Mouse (Mus musculus): Measurements from ENCODE around the gene Slc39a1.
"Not testable (repeated sequence)": the region's sequence is repeated elsewhere in the genome, so short reads cannot be mapped to it uniquely, and the experiment has no call there.

Gene Slc39a1

DNA sequence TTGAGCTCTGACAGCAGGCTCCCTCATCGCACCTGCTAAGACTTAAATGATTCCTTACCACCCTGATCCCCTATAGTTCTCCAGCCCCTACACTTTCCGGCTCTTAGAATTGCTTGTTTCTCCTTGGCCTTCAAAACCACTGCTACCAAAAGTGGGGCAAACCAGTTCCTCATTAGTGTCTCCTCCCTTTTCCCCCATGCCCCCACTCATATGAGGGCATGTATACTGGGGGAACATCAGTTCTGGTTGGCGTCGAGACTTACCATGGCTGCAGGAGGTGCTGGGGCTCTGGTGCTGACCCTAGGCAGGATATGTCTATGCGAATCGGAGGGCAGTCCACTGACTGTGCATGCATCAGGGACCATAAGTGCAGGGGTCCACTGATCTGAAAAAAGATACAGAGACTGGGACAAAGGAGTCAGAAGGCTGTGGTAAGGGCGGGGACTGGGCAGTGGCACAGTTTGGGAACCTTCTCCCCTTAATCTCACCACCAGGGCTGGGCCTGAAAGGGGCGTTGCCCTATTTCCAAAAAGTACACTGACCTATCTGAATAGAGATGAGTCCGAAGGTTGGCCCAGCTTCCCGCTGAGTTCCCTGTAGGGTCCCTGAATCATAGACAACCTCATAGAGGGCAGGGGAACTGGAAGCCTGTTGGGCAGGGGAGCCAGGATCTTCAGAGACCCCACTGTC is 6.2 kb upstream of the Slc39a1 start:
- no peak for DNase-seq (ENCODE audit: low spot score in 2 of 2)

DNA sequence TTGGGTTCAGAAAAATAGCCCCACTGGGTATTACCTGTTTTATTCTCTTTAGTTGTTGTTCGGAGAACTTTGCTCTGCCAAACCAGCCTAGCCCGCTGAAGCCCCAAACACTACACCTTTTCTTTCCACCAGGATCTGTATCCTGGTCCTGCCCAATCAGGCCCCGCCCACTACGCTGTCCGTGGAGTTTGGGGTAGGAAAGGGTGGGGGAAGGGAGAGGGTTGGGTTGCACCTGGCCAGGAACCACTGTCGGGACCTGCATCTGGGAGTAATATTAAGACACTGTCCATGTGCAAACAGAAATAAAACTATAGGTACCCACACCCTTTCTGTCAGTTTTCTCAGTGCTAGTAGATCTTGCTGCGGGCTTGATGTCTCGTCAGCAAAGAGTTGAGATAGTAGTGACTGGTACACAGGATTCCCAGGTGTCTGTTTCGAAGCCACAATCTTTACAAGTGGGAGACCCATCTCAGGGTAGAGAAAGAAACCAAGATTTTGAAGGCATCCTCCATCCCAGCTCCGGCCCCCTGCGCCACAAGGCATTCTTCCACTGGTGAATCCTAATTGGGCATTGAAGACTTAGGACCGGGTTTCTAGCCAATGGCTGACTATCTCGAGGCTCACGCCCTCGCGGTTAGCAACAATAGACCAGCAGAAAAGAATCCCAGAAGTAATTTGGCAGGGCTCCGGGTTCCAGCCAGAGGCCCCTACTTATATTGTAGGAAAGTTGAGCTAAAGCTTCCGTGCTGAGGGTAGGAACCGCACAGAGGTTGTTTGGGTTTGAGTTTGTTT is 4.8 kb upstream of the Slc39a1 start, which contains the start of gene Creb3l4:
Creb3l4 (minus strand) TSS at position 529 of the 792 bp plus-strand sequence.
- DNase-seq (ENCODE audit: low spot score in 2 of 2): peak in 1 of 2 experiments; percentile 56

DNA sequence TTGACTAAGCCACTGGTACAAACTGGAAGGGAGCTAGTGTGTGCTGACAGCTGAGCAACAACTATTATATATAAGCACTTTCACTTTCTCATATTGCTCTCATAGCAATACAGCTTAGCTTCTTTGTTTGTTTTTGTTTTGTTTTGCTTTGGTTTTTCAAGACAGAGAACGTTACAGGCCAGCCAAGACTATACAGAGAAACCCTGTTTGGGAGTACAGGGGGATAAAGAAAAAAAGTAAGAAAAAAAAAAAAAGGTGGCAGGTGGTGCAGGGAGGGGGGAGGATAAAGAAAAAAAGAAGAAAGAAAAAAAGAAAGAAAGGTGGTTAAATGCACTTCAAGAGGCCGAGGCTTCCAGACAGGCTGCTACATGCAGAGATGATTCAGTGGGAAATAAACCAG is 2.6 kb upstream of the Slc39a1 start:
- no peak for DNase-seq (ENCODE audit: low spot score in 2 of 2)

DNA sequence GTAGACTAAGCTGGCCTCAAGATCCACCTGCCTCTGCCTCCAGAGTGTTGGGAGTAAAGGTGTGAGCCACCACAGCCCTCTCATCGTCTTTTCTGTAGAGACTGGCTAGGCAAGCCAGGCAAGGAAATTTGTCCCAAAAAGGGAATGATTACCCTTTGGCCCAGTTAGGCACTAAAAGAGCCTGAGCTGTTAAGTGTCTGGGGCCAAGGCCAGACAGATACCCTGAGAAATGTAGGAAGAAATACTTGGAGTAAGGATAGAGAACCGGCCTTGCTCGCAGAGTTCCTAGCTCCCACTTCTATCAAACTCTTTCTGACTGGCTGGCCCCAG is 377 bp upstream of the Slc39a1 start:
- no peak for DNase-seq (ENCODE audit: low spot score in 2 of 2)

DNA sequence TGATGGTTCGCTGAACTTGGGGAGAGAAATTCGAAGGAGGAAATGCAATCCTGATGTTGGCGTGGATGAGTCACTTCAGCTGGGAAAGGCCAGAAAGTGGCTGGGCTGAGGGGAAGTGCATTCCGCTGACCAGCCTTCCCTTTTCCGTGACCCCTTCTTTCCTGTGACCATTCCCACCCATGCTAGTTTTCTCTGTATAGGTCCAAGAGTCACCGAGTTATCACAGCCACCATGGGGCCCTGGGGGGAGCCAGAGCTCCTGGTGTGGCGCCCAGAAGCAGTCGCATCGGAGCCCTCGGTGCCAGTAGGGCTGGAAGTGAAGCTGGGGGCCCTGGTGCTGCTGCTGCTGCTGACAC is 751 bp downstream of the Slc39a1 start:
- DNase-seq (ENCODE audit: low spot score in 2 of 2): peak in 1 of 2 experiments; percentile 28

DNA sequence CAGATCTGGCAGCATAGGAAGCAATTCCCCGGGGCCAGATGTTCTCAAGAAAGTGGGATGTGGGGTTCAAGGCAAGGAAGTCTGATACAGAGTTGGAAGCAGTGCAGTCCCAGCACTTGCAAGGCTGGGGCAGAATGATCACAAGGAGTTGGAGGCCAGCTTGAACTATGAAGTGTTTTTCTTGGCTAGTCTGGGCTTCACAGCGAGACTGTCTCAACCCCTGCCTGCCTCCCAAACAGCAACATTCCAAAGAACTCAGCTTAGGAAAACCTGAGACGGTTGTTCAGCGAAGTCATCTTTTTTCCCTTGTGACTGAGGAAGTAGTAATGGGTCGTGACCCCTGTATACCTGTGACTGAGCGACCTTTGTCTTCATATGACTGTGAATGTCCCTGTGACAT is 2.8 kb downstream of the Slc39a1 start:
- no peak for DNase-seq (ENCODE audit: low spot score in 2 of 2)

DNA sequence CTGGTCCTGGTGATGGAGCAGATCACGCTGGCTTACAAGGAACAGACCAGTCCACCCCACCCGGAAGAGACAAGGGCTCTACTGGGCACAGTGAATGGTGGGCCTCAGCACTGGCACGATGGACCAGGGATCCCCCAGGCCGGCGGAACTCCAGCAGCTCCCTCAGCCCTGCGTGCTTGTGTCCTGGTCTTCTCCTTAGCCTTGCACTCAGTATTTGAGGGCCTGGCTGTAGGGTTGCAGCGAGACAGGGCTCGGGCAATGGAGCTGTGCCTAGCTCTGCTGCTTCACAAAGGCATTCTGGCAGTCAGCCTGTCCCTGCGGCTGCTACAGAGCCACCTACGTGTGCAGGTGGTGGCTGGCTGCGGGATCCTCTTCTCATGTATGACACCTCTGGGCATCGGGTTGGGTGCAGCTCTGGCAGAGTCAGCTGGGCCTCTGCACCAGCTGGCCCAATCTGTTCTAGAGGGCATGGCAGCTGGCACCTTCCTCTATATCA is 3.8 kb downstream of the Slc39a1 start:
- not testable (repeated sequence) for DNase-seq (ENCODE audit: low spot score in 2 of 2)

DNA sequence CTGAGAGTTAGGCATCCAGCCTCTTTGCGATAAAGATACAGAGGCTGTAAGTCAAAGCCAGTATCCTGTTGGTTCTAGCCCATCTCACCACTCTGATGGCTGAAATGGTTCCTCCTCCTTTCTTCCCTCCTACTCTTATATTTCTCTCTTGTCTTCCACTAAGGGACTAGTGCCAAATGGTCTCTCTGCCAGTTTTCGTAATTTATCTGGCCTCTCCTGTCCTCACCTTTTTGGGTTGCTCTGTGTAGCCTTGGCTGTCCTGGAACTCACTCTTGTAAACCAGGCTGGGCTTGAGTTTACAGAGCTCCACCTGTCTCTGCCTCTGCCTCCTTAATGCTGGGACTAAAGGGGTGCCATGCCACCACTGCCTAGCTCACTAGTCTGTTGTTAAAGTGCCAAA is 4.7 kb downstream of the Slc39a1 start:
- not testable (repeated sequence) for DNase-seq (ENCODE audit: low spot score in 2 of 2)

DNA sequence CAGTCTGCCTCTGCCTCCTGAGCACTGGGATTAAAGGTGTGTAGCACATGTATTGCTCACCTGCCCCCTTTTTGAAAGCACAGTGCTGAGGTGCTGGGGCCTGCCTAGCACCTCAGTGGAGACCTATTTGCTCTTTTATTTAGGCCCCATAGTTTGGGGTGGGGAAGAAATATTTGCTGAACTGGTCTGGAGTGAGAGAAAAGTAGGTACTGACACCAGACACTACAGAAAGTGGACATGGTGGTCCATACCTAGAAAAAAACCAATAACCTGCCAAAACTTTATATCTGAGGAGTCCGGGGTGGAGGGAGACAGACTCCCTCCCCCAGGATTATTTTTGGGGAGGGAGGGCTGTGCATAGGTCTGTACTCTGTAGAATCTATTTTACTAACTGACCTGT is 5.2 kb downstream of the Slc39a1 start:
- not testable (repeated sequence) for DNase-seq (ENCODE audit: low spot score in 2 of 2)

DNA sequence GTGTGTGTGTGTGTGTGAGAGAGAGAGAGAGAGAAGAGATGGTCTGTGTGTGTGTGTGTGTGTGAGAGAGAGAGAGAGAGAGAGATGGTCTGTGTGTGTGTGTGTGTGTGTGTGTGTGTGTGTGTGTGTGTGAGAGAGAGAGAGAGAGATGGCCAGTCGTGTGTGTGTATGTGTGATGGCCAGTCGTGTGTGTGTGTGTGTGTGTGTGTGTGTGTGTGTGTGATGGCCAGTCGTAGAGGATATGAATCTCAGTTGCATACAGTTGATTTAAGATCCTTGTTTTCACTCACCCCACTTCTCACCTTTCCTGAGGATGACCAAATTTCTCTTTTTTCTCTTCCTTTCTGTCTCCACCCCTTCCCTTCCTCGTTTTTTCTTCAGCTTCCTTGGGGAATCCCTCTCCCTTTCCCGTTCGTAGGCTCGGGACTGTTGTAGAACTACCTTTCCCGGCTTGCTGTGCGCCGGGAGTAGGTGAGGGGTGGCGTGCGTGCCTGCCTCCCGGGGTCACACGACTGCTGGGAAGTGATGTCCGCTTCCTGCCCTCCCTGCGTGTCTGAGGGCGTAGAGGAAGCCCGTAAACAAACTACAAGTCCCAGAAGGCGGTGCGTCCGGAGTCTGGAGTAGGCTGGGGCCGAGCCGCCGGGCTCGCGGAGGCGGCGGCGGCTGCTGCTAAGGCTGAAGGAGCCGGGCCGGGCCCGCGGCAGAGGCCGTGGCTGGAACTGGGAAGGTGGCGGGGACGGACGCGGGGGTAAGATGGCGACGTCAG is 5.9 kb downstream of the Slc39a1 start, which contains the start of gene Crtc2:
Crtc2 (plus strand) TSS at position 511 of the 766 bp plus-strand sequence.
- peak; percentile 93 to 94 for DNase-seq (ENCODE audit: low spot score in 2 of 2)

DNA sequence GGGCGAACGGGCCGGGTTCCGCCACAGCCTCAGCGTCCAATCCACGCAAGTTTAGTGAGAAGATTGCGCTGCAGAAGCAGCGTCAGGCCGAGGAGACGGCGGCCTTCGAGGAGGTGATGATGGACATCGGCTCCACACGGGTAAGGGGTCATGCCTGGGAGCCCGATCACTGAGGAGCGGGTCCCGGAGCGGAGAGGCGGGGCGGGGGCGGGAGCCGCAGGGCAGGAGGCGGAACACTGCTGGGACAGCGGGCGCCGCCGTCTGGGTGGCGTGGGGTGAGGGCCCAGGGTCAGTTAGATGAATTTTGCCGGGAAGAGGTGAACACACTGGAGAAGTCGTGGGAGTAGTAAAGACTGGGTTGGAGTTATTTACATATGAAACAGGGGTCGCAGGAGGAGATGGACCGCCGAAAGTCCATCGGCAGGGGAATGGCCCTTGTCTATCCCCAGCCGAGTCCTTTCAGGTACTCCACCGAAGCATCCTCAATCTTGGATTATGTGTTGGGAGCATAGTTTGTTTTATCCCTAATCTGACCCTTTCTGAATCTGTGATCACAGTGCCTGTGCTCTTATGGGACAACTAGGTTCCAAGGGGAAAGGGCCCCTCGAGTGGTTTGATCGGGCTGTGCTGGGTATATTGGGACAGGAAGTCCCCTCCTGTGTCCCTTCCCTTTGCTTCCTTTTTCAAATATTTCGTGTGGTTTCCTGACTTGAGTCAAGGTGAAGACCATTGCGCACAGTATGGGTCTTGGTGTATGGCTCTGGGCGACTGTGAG is 6.6 kb downstream of the Slc39a1 start:
- DNase-seq (ENCODE audit: low spot score in 2 of 2): no peak

DNA sequence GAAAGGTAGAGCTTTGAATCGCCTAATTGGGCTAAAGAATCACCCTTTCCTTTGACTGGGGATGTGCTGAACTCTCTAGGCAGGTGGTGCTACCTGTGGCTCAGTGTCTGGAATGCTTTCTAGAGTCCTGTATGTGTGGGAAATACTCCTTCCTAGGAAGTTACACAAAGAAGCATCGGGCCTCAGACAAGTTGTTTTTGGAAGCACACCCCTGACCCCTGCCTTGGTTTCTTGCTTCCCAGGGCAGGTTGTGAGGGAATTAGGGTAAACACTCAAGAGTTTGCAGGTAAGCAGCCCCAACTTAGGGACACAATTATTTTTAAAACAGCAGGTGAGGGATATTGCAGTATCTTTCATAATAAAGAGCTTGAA is 7.2 kb downstream of the Slc39a1 start:
- no peak for DNase-seq (ENCODE audit: low spot score in 2 of 2)

DNA sequence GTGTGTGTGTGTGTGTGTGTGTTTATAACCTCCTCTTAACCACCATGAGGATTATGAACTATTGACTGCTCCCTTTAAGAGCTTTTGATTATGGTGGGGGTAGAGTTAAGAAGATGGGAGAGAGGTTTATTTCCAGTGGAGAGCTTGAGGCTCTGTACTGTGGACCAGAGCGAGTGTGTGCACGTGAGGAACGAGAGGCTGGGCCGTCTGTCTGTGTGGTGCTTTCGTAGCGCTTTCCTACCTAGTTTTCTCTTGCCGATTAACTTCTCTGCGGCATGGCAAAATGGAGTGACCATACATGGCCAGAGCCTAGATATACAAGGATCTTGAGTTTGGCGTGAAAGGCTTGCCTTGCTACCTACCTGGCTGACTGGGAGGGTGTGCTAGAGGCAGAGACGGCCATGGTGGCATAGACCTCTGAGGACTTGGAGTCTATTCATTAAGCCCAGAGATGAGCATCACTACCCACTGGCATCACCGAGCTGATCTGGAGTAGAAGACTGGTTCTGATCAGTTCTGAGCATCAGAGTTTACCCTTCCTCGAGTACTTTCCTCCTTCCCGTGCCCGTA is 7.9 kb downstream of the Slc39a1 start:
- DNase-seq (ENCODE audit: low spot score in 2 of 2): no peak

DNA sequence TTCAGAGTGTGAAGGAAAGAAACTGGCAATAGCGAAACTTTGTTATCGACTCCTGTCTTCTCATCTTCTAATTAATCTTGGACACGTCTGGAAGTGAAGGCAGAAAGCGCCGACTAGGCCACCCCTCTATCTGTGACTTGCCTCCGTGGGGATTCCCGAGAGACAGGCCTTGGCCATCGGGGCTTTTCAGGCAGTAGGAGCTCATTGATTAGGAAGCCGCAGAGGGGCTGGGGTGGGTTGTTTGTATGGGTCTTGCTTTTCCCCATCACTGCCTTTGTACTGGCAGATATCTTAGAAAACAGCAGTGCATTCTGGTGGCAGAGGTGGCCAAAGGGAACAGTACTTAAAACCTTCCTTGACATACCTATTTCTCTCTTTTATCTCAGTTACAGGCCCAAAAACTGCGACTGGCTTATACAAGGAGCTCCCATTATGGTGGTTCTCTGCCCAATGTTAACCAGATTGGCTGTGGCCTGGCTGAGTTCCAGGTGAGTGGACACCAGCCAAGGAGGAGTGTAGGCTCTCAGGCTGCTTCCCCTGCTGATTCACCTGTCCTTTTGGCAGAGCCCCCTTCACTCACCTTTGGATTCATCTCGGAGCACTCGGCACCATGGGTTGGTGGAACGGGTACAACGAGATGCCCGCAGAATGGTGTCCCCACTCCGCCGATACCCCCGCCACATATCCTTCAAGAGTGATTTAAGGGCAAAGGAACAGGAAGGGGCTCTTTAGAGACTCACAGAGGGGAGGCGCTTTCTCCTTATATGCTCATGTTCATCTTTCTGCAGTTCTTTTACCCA is 9.0 kb downstream of the Slc39a1 start:
- no peak for DNase-seq (ENCODE audit: low spot score in 2 of 2)

DNA sequence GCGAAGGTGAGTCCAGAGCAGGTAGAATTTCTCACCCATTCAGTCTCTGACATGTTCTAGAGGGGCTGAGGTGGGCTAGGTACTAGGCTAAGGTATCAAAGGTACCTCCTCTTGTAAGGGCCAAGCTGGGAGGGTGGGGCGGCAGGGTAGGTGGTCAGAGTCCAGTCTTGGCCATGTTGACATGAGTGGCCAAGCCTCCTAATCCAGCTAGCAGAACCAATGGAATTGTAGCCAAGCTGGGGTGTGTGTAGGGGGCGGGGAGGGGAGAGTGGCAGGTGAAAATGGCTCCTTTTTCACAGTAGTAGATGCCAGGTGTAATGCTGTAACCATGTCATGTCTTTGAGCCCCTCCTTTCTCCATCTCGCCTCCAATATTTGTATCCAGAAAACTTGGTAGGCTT is 10.5 kb downstream of the Slc39a1 start:
- DNase-seq (ENCODE audit: low spot score in 2 of 2): no peak

DNA sequence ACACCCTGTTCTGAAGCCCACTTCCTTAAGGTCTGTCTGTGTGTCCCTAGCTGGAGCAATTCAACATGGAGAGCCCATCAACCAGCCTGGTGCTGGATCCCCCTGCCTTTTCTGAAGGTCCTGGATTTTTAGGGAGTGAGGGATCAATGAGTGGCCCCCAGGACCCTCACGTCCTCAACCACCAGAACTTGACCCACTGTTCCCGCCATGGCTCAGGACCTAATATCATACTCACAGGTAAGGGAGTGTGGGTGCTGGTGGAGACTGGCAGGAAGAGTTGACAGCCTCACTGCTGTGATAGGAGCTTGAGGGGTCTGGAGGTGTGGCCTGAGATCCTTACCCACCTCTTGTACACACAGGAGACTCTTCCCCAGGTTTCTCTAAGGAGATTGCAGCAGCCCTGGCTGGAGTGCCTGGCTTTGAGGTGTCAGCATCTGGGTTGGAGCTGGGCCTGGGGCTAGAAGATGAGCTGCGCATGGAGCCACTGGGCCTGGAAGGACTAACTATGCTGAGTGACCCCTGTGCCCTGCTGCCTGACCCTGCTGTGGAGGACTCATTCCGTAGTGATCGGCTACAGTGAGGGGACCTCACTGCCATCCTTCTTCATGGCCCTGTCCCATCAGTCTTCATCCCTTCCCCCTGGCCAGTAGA is 15.3 kb downstream of the Slc39a1 start:
- no peak for DNase-seq (ENCODE audit: low spot score in 2 of 2)

DNA sequence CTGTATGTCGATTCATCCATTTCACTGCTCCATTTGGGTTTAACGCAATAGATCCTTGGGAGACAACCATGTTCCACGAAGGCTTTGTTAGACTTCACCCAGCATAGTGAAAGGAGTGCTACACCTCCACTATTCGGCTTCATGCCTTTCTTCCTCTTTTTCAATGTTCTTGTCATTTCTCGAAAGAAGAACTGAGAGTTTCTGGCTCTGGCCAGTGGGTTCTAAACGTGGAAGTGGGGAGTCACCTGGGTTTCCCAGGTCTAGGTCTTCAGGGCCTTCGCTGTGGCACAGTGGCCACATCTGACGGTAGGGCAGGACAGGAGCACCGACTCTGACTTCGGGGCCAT is 16.7 kb downstream of the Slc39a1 start:
- no peak for DNase-seq (ENCODE audit: low spot score in 2 of 2)

DNA sequence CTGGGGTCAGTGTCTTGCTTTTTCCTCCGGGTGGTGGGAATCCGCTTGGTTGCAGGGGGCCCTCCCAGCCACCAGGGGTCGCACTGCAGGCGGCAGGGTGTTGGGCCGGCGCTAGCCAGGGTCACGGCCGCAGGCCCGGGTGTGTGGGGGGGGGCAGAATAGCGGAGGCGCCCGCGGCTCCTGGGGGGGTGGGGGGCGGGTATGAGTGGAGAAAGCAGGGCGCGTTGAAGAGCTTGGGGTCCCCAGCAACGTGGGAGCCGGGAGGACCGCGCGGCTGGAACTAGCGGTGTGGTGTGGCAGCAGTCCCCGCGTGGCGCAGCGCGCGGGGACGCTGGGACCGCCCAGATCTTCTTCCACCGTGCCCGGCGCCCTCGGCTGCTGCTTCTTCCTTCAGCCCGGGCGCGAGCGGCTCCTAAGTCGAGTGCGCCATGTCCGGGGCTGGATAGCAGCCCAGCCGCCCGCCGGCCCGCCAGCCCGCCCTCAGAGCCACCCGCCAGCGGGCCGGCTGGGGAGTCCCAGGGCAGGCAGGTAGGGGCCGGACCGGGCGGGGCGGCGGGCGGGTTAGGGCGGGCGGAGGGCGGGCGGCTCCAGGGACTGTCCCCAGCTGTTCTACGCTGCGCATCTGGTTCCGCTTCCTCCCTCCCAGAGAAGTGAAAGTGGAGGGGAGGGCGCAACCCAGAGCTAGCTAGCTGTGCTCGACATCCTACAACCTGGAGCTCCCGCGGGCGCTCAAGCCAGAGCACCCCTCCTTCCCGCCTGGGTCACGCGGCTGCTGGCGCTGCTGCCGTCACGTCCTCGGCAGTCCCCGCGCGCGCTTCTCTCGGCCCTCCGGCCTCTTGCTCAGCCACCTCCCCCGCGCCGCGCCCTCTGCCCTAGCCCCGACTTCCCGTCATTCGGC is 17.3 kb downstream of the Slc39a1 start, which contains the start of gene Dennd4b:
Dennd4b (plus strand) TSS at position 152 of the 898 bp plus-strand sequence.
- DNase-seq (ENCODE audit: low spot score in 2 of 2): peak; percentile 86 to 94

Measured in urinary bladder, postnatal 4 days (tissue).